Mouse (Mus musculus): ENCODE data around the gene March1.

Gene March1

GRCm38 (mm10) chr8:66022815-66023214, 405.1 kb downstream of the March1 start:
- DNase-seq (ENCODE audit: low read depth), result no peak

- no peak for DNase-seq (ENCODE audit: low read depth)
These were observed 416.0 kb downstream of the March1 start for GRCm38 (mm10) chr8:66033651-66034050.

- no peak for DNase-seq (ENCODE audit: low read depth)
These were observed 416.7 kb downstream of the March1 start for GRCm38 (mm10) chr8:66034429-66034828.

- no peak for DNase-seq (ENCODE audit: low read depth)
These were observed 476.5 kb downstream of the March1 start for GRCm38 (mm10) chr8:66094152-66094551.

GRCm38 (mm10) chr8:66098148-66098547, 480.4 kb downstream of the March1 start:
- no peak for DNase-seq (ENCODE audit: low read depth)

- DNase-seq (ENCODE audit: low read depth), result no peak
These were observed 501.6 kb downstream of the March1 start for GRCm38 (mm10) chr8:66119294-66119693.

GRCm38 (mm10) chr8:66159648-66160047, 541.9 kb downstream of the March1 start:
- DNase-seq (ENCODE audit: low read depth), result no peak

GRCm38 (mm10) chr8:66166835-66167234, 549.1 kb downstream of the March1 start:
- DNase-seq (ENCODE audit: low read depth), result no peak

GRCm38 (mm10) chr8:66167405-66168173, 549.9 kb downstream of the March1 start:
- DNase-seq (ENCODE audit: low read depth), result no peak

GRCm38 (mm10) chr8:66179336-66179735, 561.6 kb downstream of the March1 start:
- no peak for DNase-seq (ENCODE audit: low read depth)

GRCm38 (mm10) chr8:66181265-66181664, 563.6 kb downstream of the March1 start:
- no peak for DNase-seq (ENCODE audit: low read depth)

- DNase-seq (ENCODE audit: low read depth), result no peak
These were observed 564.6 kb downstream of the March1 start for GRCm38 (mm10) chr8:66182257-66182656.

GRCm38 (mm10) chr8:66183454-66183853, 565.8 kb downstream of the March1 start:
- DNase-seq (ENCODE audit: low read depth), result no peak

- DNase-seq (ENCODE audit: low read depth), result no peak
These were observed 567.5 kb downstream of the March1 start for GRCm38 (mm10) chr8:66185226-66185625.

GRCm38 (mm10) chr8:66194416-66194815, 576.7 kb downstream of the March1 start:
- no peak for DNase-seq (ENCODE audit: low read depth)

GRCm38 (mm10) chr8:66200169-66200568, 582.5 kb downstream of the March1 start:
- no peak for DNase-seq (ENCODE audit: low read depth)

GRCm38 (mm10) chr8:66203814-66204438, 586.2 kb downstream of the March1 start:
- DNase-seq (ENCODE audit: low read depth), result no peak

GRCm38 (mm10) chr8:66209553-66209952, 591.9 kb downstream of the March1 start:
- DNase-seq (ENCODE audit: low read depth), result no peak

GRCm38 (mm10) chr8:66210294-66210693, 592.6 kb downstream of the March1 start:
- DNase-seq (ENCODE audit: low read depth), result no peak

- no peak for DNase-seq (ENCODE audit: low read depth)
These were observed 602.3 kb downstream of the March1 start for GRCm38 (mm10) chr8:66219974-66220373.

- DNase-seq (ENCODE audit: low read depth), result no peak
These were observed 612.2 kb downstream of the March1 start for GRCm38 (mm10) chr8:66229931-66230330.

- DNase-seq (ENCODE audit: low read depth), result no peak
These were observed 651.8 kb downstream of the March1 start for GRCm38 (mm10) chr8:66269546-66269945.

- no peak for DNase-seq (ENCODE audit: low read depth)
These were observed 652.4 kb downstream of the March1 start for GRCm38 (mm10) chr8:66270116-66270515.

GRCm38 (mm10) chr8:66317824-66318223, 700.1 kb downstream of the March1 start:
- DNase-seq (ENCODE audit: low read depth), result no peak

Data from fibroblast of lung, adult 2 months (primary cell).